15 mouse cellular contexts compared by ENCODE assay signal in genomic region chr8:82972812-82973211, GRCm38 (mm10).
DNase-seq lines count a peak whose midpoint lies in the region; ATAC-seq and TF ChIP-seq lines count a peak whose summit lies in the region.
"Had no signal": no experiment of that assay in that cellular context is flagged by ENCODE, and none has a peak within 500 bp of the region (broad histone marks: within the 10 kb centered on the region; RNA-seq: fewer than 3 reads in every experiment).

No protein-coding gene starts in this region.

- H3K36me3 ChIP-seq in hindbrain, embryonic 13.5 days = no peaks in the 10 kb centered on the region
- H3K36me3 ChIP-seq in hindbrain, embryonic 14.5 days (replicated peaks; ENCODE audit: control insufficient read depth, insufficient read depth) = no peaks in the 10 kb centered on the region
- no peaks in the 10 kb centered on the region for H3K36me3 ChIP-seq in lung, embryonic 14.5 days (ENCODE audit: insufficient read depth)
- H3K36me3 ChIP-seq in embryonic facial prominence, embryonic 15.5 days = no peaks in the 10 kb centered on the region
- no peaks in the 10 kb centered on the region for H3K36me3 ChIP-seq in limb, embryonic 11.5 days (ENCODE audit: control insufficient read depth, insufficient read depth, low read length)

- peaks cover 22% of the 10 kb centered on the region for H3K4me1 ChIP-seq in hindbrain, embryonic 13.5 days (replicated peaks)
- 0 out of 2 replicates have a peak, but pooled peaks cover 2% of the 10 kb centered on the region for H3K4me1 ChIP-seq in hindbrain, embryonic 14.5 days (replicated peaks; ENCODE audit: control insufficient read depth, insufficient read depth, low read length)
- H3K4me1 ChIP-seq in lung, embryonic 14.5 days (ENCODE audit: insufficient read depth) = peaks cover 7% of the 10 kb centered on the region
- H3K4me1 ChIP-seq in embryonic facial prominence, embryonic 15.5 days = peaks cover 34% of the 10 kb centered on the region
- H3K4me1 ChIP-seq in limb, embryonic 11.5 days (ENCODE audit: control insufficient read depth, insufficient read depth, low read length) = peaks cover 34% of the 10 kb centered on the region

- ATAC-seq in hindbrain, embryonic 13.5 days (ENCODE audit: low FRiP score) = no peak
- no peak for ATAC-seq in hindbrain, embryonic 14.5 days (ENCODE audit: low FRiP score)
- ATAC-seq in lung, embryonic 14.5 days (ENCODE audit: insufficient read depth) = 0 out of 2 replicates have a peak, but pooled peaks have one; percentile 35
- no peak for ATAC-seq in embryonic facial prominence, embryonic 15.5 days (ENCODE audit: insufficient number of reproducible peaks, low FRiP score, low TSS enrichment, low read depth)
- no peak for ATAC-seq in limb, embryonic 11.5 days (ENCODE audit: insufficient number of reproducible peaks, low FRiP score, low TSS enrichment, low read depth)

- no peak overlapping the region for H3K4me2 ChIP-seq in hindbrain, embryonic 13.5 days
- H3K4me2 ChIP-seq in hindbrain, embryonic 14.5 days (replicated peaks) = no peak overlapping the region
- no peak overlapping the region for H3K4me2 ChIP-seq in lung, embryonic 14.5 days
- no peak overlapping the region for H3K4me2 ChIP-seq in embryonic facial prominence, embryonic 15.5 days (replicated peaks)
- no peak overlapping the region for H3K4me2 ChIP-seq in limb, embryonic 11.5 days (ENCODE audit: low read depth, severe bottlenecking)
- H3K4me2 ChIP-seq: limb, embryonic 13.5 days had no signal

- H3K4me3 ChIP-seq in hindbrain, embryonic 13.5 days = no peak overlapping the region
- no peak overlapping the region for H3K4me3 ChIP-seq in hindbrain, embryonic 14.5 days (replicated peaks; ENCODE audit: low read length)
- no peak overlapping the region for H3K4me3 ChIP-seq in lung, embryonic 14.5 days (ENCODE audit: low read depth, low read length)
- no peak overlapping the region for H3K4me3 ChIP-seq in embryonic facial prominence, embryonic 15.5 days (replicated peaks)
- no peak overlapping the region for H3K4me3 ChIP-seq in limb, embryonic 11.5 days (ENCODE audit: low read depth, low read length)
- H3K4me3 ChIP-seq: left cerebral cortex, adult 2 months; limb, embryonic 13.5 days; megakaryocyte, embryonic 14.5 days had no signal

- DNase-seq in hindbrain, embryonic 14.5 days (ENCODE audit: low spot score) = no peak
- DNase-seq in lung, embryonic 14.5 days = no peak
- no peak for DNase-seq in lung, postnatal 25 days (ENCODE audit: low spot score)
- DNase-seq in limb, embryonic 11.5 days (ENCODE audit: low spot score) = no peak
- DNase-seq in urinary bladder, postnatal 10 days (ENCODE audit: low spot score) = no peak
- DNase-seq: adrenal gland, postnatal 36 days; cerebellum, adult 2 months; gastrocnemius, postnatal 36 days; kidney, adult 18-20 months had no signal

- WGBS in hindbrain, embryonic 13.5 days = 62% methylated on average over 3 of the region's 3 CpGs
- WGBS in hindbrain, embryonic 14.5 days = 63% methylated on average over 3 of the region's 3 CpGs
- 52% methylated on average over 3 of the region's 3 CpGs for WGBS in lung, embryonic 14.5 days
- WGBS in embryonic facial prominence, embryonic 15.5 days = 58% methylated on average over 3 of the region's 3 CpGs
- 59% methylated on average over 3 of the region's 3 CpGs for WGBS in limb, embryonic 11.5 days

- no peak overlapping the region for H3K9ac ChIP-seq in hindbrain, embryonic 13.5 days
- no peak overlapping the region for H3K9ac ChIP-seq in hindbrain, embryonic 14.5 days
- no peak overlapping the region for H3K9ac ChIP-seq in lung, embryonic 14.5 days
- H3K9ac ChIP-seq in embryonic facial prominence, embryonic 15.5 days = no peak overlapping the region
- H3K9ac ChIP-seq in limb, embryonic 11.5 days (ENCODE audit: low read length) = no peak overlapping the region
- H3K9ac ChIP-seq: limb, embryonic 13.5 days; liver, embryonic 14.5 days had no signal

- H3K27ac ChIP-seq in hindbrain, embryonic 13.5 days = peak overlapping the region; percentile 3; the same call in 1 of the 2 replicates
- no peak overlapping the region for H3K27ac ChIP-seq in hindbrain, embryonic 14.5 days
- H3K27ac ChIP-seq in lung, embryonic 14.5 days (ENCODE audit: low read depth) = peak overlapping the region; percentile 12; the same call in 1 of the 2 replicates
- peak overlapping the region; percentile 17; the same call in 1 of the 2 replicates for H3K27ac ChIP-seq in embryonic facial prominence, embryonic 15.5 days (replicated peaks)
- 0 out of 2 replicates have a peak overlapping the region, but pooled peaks have one; percentile 14 for H3K27ac ChIP-seq in limb, embryonic 11.5 days (replicated peaks; ENCODE audit: low read depth, low read length)
- H3K27ac ChIP-seq: left cerebral cortex, adult 2 months; liver, embryonic 14.5 days had no signal

- H3K27me3 ChIP-seq in hindbrain, embryonic 13.5 days = no peaks in the 10 kb centered on the region
- no peaks in the 10 kb centered on the region for H3K27me3 ChIP-seq in hindbrain, embryonic 14.5 days (ENCODE audit: control insufficient read depth, insufficient read depth, low read length)
- H3K27me3 ChIP-seq in lung, embryonic 14.5 days (ENCODE audit: insufficient read depth, low read length) = no peaks in the 10 kb centered on the region
- H3K27me3 ChIP-seq in embryonic facial prominence, embryonic 15.5 days = no peaks in the 10 kb centered on the region
- H3K27me3 ChIP-seq in limb, embryonic 11.5 days (ENCODE audit: control insufficient read depth, insufficient read depth, low read length) = no peaks in the 10 kb centered on the region
- H3K27me3 ChIP-seq: limb, embryonic 13.5 days; megakaryocyte, embryonic 14.5 days had no signal

- no peaks in the 10 kb centered on the region for H3K9me3 ChIP-seq in hindbrain, embryonic 13.5 days
- no peaks in the 10 kb centered on the region for H3K9me3 ChIP-seq in hindbrain, embryonic 14.5 days (ENCODE audit: control insufficient read depth, low read length)
- no peaks in the 10 kb centered on the region for H3K9me3 ChIP-seq in lung, embryonic 14.5 days (ENCODE audit: low read depth, low read length)
- H3K9me3 ChIP-seq in embryonic facial prominence, embryonic 15.5 days (replicated peaks) = no peaks in the 10 kb centered on the region
- H3K9me3 ChIP-seq in limb, embryonic 11.5 days (ENCODE audit: control insufficient read depth, low read length) = no peaks in the 10 kb centered on the region
- H3K9me3 ChIP-seq: limb, embryonic 13.5 days had no signal

- TF ChIP-seq CTCF in lung, embryonic 14.5 days (IDR thresholded peaks at IDR 0.05; ENCODE audit: low read depth) = no peak
